Mouse (Mus musculus) CH12.LX (cell line): ENCODE measurements at regions not wholly inside any gene's neighbourhood (a gene's known extent, or its start where the extent isn't known, plus 50 kb on each side); places are given as distances from the start of the nearest gene placed in this dataset.

Experiments
- BHLHE40 ChIP-seq: IDR thresholded peaks from 2 replicates; pipeline ENCODE4 v1.6.1; 2011; ENCODE audit warnings: mild to moderate bottlenecking, low read depth, low read length, improper control_type of control experiment
- CTCF ChIP-seq, 2 experiments: IDR thresholded peaks in 1 of 2; conservative IDR thresholded peaks in 1 of 2; 2 replicates each; pipeline ENCODE4 v1.5.1; 2011 to 2012; ENCODE audit warnings: low read depth in 2 of 2, low read length in 2 of 2, improper control_type of control experiment in 1 of 2, inconsistent platforms in 1 of 2, mild to moderate bottlenecking in 1 of 2, moderate library complexity in 1 of 2
- EP300 ChIP-seq: IDR thresholded peaks from 2 replicates; pipeline ENCODE4 v1.6.1; 2011; ENCODE audit warnings: low read length, improper control_type of control experiment
- HCFC1 ChIP-seq: IDR thresholded peaks from 2 replicates; pipeline ENCODE4 v1.6.1; 2012; ENCODE audit warnings: low read depth, mild to moderate bottlenecking, inconsistent platforms, low read length, improper control_type of control experiment
- POLR2A ChIP-seq: IDR thresholded peaks from 2 replicates; pipeline ENCODE4 v1.6.1; 2011; ENCODE audit warnings: low read depth, mild to moderate bottlenecking, improper control_type of control experiment, low read length
- UBTF ChIP-seq: IDR thresholded peaks from 2 replicates; pipeline ENCODE4 v1.6.1; 2012; ENCODE audit warnings: low read depth, mild to moderate bottlenecking, inconsistent platforms, low read length, improper control_type of control experiment, moderate library complexity

DNA sequence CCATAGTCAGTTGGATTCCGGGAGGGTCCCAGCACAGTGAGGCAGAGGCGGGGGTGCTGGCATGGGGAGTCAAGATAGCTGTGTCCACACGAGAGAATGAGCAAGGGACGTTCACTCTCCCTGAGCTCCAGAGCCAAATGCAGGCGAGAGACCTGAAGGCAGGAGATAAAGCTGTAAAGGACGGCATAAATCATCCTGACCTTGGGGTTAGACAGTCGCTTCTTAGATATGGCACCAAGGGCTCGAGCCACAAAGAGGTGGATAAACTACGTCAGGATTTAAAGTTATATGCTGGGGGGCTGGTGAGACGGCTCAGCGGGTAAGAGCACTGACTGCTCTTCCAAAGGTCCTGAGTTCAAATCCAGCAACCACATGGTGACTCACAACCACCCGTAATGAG, 70.6 kb upstream of the A530016L24Rik start:
- TF ChIP-seq CTCF (conservative IDR thresholded peaks at IDR 0.05 in 1 of 2, IDR thresholded peaks at IDR 0.05 in 1 of 2; ENCODE audit: low read depth in 2 of 2, low read length in 2 of 2) (no peak), UBTF (no peak), HCFC1 (no peak), POLR2A (no peak), EP300 (no peak), BHLHE40 (no peak)
